Mouse (Mus musculus) stomach, embryonic 16.5 days (tissue): ENCODE measurements at regions not wholly inside any gene's neighbourhood (a gene's known extent, or its start where the extent isn't known, plus 50 kb on each side); places are given as distances from the start of the nearest gene placed in this dataset.

ENCODE experiments used
- ATAC-seq: fragments of 200-750 bp; cut with Nextera tagmentation; 2 replicates; pipeline ENCODE4 v1.8.0; 2017; ENCODE audit warnings: moderate number of reproducible peaks, moderate TSS enrichment; ENCODE audit not compliant: insufficient read depth, low FRiP score
- H3K27ac ChIP-seq: fragments of 300-500 bp; sonication (generic); 2 replicates; pipeline ENCODE4 v1.5.1; 2014; ENCODE audit warnings: low read length
- H3K27me3 ChIP-seq: fragments of 300-500 bp; sonication (generic); 2 replicates; pipeline ENCODE4 v1.6.1; 2014; ENCODE audit warnings: low read length, control low read depth, mixed read lengths; ENCODE audit not compliant: control insufficient read depth, insufficient read depth
- H3K36me3 ChIP-seq: fragments of 300-500 bp; sonication (generic); 2 replicates; pipeline ENCODE4 v1.6.1; 2014; ENCODE audit warnings: low read length; ENCODE audit not compliant: control insufficient read depth, insufficient read depth
- H3K4me1 ChIP-seq: fragments of 300-500 bp; sonication (generic); 2 replicates; pipeline ENCODE4 v1.6.1; 2014; ENCODE audit warnings: low read length, control low read depth, mixed read lengths; ENCODE audit not compliant: control insufficient read depth, insufficient read depth
- H3K4me2 ChIP-seq: fragments of 300-500 bp; sonication (generic); 2 replicates; pipeline ENCODE4 v1.6.1; 2014; ENCODE audit warnings: low read depth, low read length, mixed read lengths
- H3K4me3 ChIP-seq: fragments of 300-500 bp; sonication (generic); replicated peaks from 2 replicates; pipeline ENCODE4 v1.5.1; 2014; ENCODE audit warnings: mild to moderate bottlenecking, low read length
- H3K9ac ChIP-seq: fragments of 300-500 bp; sonication (generic); 2 replicates; pipeline ENCODE4 v1.6.1; 2014; ENCODE audit warnings: low read length
- H3K9me3 ChIP-seq: fragments of 300-500 bp; sonication (generic); replicated peaks from 2 replicates; pipeline ENCODE4 v1.6.1; 2016; ENCODE audit warnings: low read length, control low read depth; ENCODE audit not compliant: control insufficient read depth
- WGBS: fragments of 180-500 bp; shearing (Covaris S2); extraction: QIAGEN DNeasy Blood & Tissue Kit; methylation state at CpG from one replicate; pipeline ENCODE4 v1.1.7; 2014; 5-methylcytosine and 5-hydroxymethylcytosine counted together

DNA sequence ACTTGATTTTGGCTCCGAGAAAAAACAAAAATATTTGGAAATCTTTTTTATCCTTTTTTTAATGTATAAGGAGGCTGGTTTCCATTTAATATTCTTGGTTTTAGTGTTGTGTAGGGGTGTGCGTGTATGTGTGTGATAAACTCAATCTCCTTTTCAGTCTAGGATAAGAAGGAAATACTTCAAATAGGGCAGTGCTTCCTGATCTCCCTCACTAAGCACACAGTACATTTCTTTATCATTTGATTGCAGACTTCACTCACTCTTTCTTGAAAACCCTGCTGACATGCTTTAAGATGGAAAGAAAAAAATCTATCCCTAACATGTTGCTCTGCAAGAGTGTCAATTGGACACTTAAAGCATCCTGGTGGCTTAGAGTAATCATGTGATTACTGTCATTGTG is 927.3 kb downstream of the Basp1 start:
- Histone ChIP-seq H3K27me3 (no peaks in the 10 kb centered on the region), H3K27ac (no peak overlapping the region), H3K9me3 (no peaks in the 10 kb centered on the region), H3K4me1 (no peaks in the 10 kb centered on the region), H3K4me3 (no peak overlapping the region), H3K9ac (no peak overlapping the region), H3K36me3 (no peaks in the 10 kb centered on the region), H3K4me2 (no peak overlapping the region)
- ATAC-seq: no peak
- WGBS: 77% methylated on average over 2 of the region's 2 CpGs

GRCm38 (mm10) chr15:24468239-24468638 is 945.3 kb downstream of the Basp1 start:
- no peak for ATAC-seq
- no peak overlapping the region for H3K27ac ChIP-seq
- H3K36me3 ChIP-seq: no peaks in the 10 kb centered on the region
- no peak overlapping the region for H3K9ac ChIP-seq
- no peak overlapping the region for H3K4me2 ChIP-seq
- H3K27me3 ChIP-seq: no peaks in the 10 kb centered on the region
- WGBS: 87% methylated on average over 1 of the region's 1 CpGs
- no peak overlapping the region for H3K4me3 ChIP-seq
- H3K4me1 ChIP-seq: no peaks in the 10 kb centered on the region
- H3K9me3 ChIP-seq: no peaks in the 10 kb centered on the region

DNA sequence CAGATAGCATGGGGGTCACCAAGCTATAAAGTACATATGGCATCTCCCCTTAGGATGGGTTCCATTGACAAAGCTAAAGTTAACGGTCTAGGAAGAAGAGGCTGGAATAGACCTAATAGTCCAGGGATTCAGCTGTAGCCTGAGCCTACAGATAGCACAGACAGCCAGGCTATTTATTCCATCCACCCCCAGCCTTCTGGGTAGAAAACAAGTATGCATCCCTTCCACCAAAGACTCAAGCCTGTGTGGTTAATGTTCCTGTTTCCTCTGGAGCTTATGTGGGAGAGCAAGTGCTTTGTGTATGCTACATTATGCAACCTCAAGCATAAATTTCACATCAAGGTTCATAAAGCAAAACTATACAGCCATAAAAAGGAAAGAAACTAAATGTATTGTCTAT is 955.8 kb downstream of the Basp1 start:
- Histone ChIP-seq H3K9me3 (no peaks in the 10 kb centered on the region), H3K4me3 (no peak overlapping the region), H3K4me1 (no peaks in the 10 kb centered on the region), H3K27me3 (no peaks in the 10 kb centered on the region), H3K9ac (no peak overlapping the region), H3K27ac (no peak overlapping the region), H3K4me2 (no peak overlapping the region), H3K36me3 (no peaks in the 10 kb centered on the region)
- ATAC-seq: no peak
- 88% methylated on average over 1 of the region's 1 CpGs for WGBS

GRCm38 (mm10) chr15:24433083-24433482 is 980.5 kb downstream of the Basp1 start:
- Histone ChIP-seq H3K27ac (no peak overlapping the region), H3K9ac (no peak overlapping the region), H3K4me3 (no peak overlapping the region), H3K36me3 (no peaks in the 10 kb centered on the region), H3K4me2 (no peak overlapping the region), H3K9me3 (no peaks in the 10 kb centered on the region), H3K4me1 (no peaks in the 10 kb centered on the region), H3K27me3 (no peaks in the 10 kb centered on the region)
- ATAC-seq: no peak
- 76% methylated on average over 1 of the region's 1 CpGs for WGBS

- Histone ChIP-seq H3K27me3 (no peaks in the 10 kb centered on the region), H3K4me3 (no peak overlapping the region), H3K9ac (no peak overlapping the region), H3K9me3 (no peaks in the 10 kb centered on the region), H3K27ac (no peak overlapping the region), H3K36me3 (no peaks in the 10 kb centered on the region), H3K4me2 (no peak overlapping the region), H3K4me1 (no peaks in the 10 kb centered on the region)
- ATAC-seq: no peak
- 66% methylated on average over 5 of the region's 5 CpGs for WGBS
Measured at GRCm38 (mm10) chr15:24429154-24429553, 984.4 kb downstream of the Basp1 start.

DNA sequence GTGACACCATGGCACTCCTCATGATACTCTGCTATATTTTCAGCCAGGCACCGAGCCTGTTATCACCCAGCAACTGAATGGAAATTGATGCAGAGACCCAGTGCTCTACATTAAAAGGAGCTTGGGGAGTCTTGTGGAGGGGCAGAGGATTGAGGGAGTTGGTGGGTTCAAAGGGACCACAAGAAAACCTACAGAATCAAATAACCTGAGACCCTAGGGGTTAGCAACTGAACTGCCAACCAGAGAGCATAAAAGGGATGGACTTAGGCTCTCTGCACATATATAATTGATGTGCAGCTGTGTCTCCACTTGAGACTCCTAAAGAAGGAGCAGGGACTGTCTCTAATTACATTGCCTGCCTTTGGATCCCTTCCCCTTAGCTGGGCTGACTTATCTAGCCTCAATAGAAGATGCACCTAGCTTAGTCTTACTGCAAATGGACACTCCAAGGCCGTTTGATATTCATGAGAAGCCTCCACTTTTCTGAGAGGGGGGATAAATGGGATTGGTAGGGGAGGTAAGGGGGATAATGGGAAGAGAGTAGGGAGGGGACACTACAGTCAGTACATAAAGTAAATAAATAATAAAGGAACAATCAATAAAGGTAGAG is 991.1 kb downstream of the Basp1 start:
- Histone ChIP-seq H3K4me3 (no peak overlapping the region), H3K9me3 (no peaks in the 10 kb centered on the region), H3K9ac (no peak overlapping the region), H3K4me2 (no peak overlapping the region), H3K27me3 (no peaks in the 10 kb centered on the region), H3K36me3 (no peaks in the 10 kb centered on the region), H3K27ac (no peak overlapping the region), H3K4me1 (no peaks in the 10 kb centered on the region)
- WGBS: 64% methylated on average over 2 of the region's 2 CpGs
- no peak for ATAC-seq

- Histone ChIP-seq H3K4me3 (no peak overlapping the region), H3K4me1 (no peaks in the 10 kb centered on the region), H3K9me3 (no peaks in the 10 kb centered on the region), H3K4me2 (no peak overlapping the region), H3K27ac (no peak overlapping the region), H3K27me3 (no peaks in the 10 kb centered on the region), H3K36me3 (no peaks in the 10 kb centered on the region), H3K9ac (no peak overlapping the region)
- ATAC-seq: no peak
- WGBS: 74% methylated on average over 1 of the region's 1 CpGs
Measured at GRCm38 (mm10) chr15:24419736-24420135, 993.8 kb downstream of the Basp1 start.

DNA sequence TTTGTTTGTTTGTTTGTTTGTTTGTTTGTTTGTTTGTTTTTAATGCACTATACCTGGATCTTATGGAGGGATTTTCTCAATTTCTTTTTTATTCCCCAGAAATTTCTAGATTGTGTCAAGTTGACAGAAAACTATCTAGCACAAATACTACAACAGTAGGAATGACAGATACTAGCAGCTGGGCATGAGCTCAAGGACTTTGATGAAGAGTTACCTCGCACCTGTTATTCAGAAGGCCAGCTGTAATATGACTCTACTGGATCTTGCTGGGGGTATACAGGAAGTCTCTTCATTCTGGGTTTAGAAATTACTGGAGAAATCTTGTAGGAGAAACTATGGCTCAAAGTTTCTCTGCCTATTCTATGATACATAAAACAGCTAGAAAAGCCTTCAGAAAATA is 994.4 kb downstream of the Basp1 start:
- Histone ChIP-seq H3K9me3 (no peaks in the 10 kb centered on the region), H3K27ac (no peak overlapping the region), H3K4me2 (no peak overlapping the region), H3K9ac (no peak overlapping the region), H3K4me1 (no peaks in the 10 kb centered on the region), H3K27me3 (no peaks in the 10 kb centered on the region), H3K36me3 (no peaks in the 10 kb centered on the region), H3K4me3 (no peak overlapping the region)
- ATAC-seq: no peak
- WGBS: 69% methylated on average over 1 of the region's 1 CpGs

- Histone ChIP-seq H3K9ac (no peak overlapping the region), H3K4me2 (no peak overlapping the region)
- WGBS: 47% methylated on average over 3 of the region's 3 CpGs
Measured at GRCm38 (mm10) chr15:24407691-24408090, 1005.9 kb downstream of the Basp1 start.

GRCm38 (mm10) chr15:24405305-24405704 is 1008.3 kb downstream of the Basp1 start:
- WGBS: 71% methylated on average over 1 of the region's 1 CpGs
- no peak overlapping the region for H3K9ac ChIP-seq
- ATAC-seq: no peak
- no peak overlapping the region for H3K4me2 ChIP-seq
- H3K36me3 ChIP-seq: no peaks in the 10 kb centered on the region
- H3K9me3 ChIP-seq: no peaks in the 10 kb centered on the region
- no peak overlapping the region for H3K4me3 ChIP-seq
- no peak overlapping the region for H3K27ac ChIP-seq
- H3K27me3 ChIP-seq: no peaks in the 10 kb centered on the region
- no peaks in the 10 kb centered on the region for H3K4me1 ChIP-seq

More at GRCm38 (mm10) chr15:24407691-24408090, 1005.9 kb downstream of the Basp1 start:
- Histone ChIP-seq H3K4me1 (no peaks in the 10 kb centered on the region), H3K27ac (no peak overlapping the region), H3K4me3 (no peak overlapping the region), H3K9me3 (no peaks in the 10 kb centered on the region), H3K36me3 (no peaks in the 10 kb centered on the region), H3K27me3 (no peaks in the 10 kb centered on the region)
- no peak for ATAC-seq
